Mouse (Mus musculus) heart, postnatal 36 days (tissue): ENCODE results near the gene Faxc. TPM values are rescaled to one million over a fixed set of nuclear protein-coding genes. Genes with fewer than 3 reads are reported as not detected.

Experiments used
- DNase-seq, 2 experiments: peaks; one replicate each; pipeline ENCODE4 v3.0.0; 2021 to 2022
- intact Hi-C: fragments of 180-260 bp; cut with DNase I; formaldehyde crosslinking; loops from one replicate; pipeline ENCODE4 v1.15.1; 2025
- total RNA-seq, 2 experiments: library from RNA; stranded (reverse); gene quantifications; 2 replicates each; pipeline ENCODE4 v1.2.3; 2021

Gene Faxc
- total RNA-seq, 2 experiments from 2014 or later: 0.73 to 1.00 TPM

DNA sequence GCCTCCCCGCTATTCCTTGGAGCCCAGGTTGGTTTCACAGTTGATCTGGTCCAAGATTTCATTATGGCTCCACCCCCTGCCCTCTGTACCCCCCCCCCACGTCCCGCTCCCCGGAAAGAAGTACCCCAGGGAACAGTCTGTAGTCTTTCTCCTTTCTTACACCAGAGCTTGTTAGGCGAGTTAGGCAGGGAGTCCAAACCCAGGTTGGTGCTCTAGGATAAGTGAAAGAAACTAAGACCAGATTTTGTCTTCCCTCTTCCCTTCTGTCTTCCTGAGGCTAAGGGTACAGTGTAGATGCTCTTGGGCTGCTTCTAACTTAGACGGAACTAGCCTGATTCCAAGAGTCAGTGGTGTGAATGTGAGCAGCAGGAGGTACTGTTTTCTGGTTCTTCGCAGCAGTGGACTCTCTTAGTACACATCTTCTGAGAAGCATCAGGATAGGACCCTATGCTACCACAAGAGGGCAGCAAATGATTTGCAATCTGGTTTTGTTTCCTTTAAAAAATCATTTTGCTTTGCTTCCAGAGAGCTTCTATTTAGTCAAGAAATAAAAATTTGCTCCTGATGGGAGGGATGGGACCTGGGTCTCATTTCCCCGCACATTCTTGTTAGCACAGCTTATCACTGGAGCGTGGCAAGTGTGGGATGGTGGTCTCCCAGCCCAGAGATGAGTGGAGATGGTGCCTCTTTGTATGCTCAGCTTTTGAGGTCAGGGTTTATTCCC lies 86.7 kb downstream of the Faxc start:
- DNase-seq: peak in 1 of 2 experiments; percentile 18
- intact Hi-C loops: loop anchor here (10.0 kb wide), 1 partner anchor 457 kb away; no protein-coding TSS in a partner anchor

DNA sequence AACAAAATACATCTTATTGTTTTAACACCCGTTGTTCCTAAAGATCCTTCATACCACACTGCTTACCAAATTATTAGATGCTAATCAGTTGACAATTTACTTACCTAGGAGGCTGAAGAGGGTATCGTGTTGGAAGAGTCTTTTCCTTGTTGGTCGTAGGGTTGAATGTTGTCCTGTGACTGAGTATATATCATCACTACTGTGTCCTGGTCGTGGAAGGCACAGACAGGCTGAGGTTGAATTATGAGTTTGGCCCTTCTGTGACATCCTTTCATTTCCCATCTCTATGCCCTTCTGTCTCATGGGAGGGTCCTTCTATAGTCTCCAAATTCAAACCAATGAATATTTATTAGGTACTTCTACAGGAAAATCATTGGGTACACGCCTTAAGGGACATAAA lies 87.3 kb downstream of the Faxc start:
- DNase-seq: no peak
- intact Hi-C loops: loop anchor here (10.0 kb wide), 1 partner anchor 456 kb away; no protein-coding TSS in a partner anchor

DNA sequence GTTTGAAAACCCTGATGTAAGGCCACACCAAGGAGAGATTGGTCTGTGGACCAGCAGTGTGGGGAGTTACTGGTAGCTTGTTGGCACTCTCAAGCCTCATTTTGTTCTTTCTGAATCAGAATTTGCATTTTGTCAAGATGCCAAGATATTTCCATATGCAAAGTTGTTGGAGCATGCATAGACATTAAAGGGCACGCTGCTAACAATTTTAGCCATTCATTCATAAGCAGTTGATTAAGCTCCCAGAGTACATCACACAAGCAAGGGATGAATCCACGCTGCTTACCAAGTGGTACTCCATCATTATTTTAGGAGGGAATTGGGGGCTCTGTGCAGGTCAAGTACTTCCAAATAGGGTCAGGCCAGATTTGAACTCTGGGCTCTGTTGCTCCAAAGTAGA lies 98.8 kb downstream of the Faxc start:
- DNase-seq: no peak
- intact Hi-C loops: no loop called here

Other genes with a start within 250 kb of the Faxc start
- gene Prdm13, start 245.4 kb upstream of the Faxc start, total RNA-seq: not detected
- 10 to 100 TPM; 12.5 to 12.6 TPM for gene Ccnc, start 203.6 kb upstream of the Faxc start, total RNA-seq
- gene Usp45, start 164.2 kb upstream of the Faxc start, total RNA-seq: 10 to 100 TPM; 10.1 to 14.8 TPM
- 10 to 100 TPM; 14.6 to 16.9 TPM for gene Tstd3, start 164.1 kb upstream of the Faxc start, total RNA-seq
- 10 to 100 TPM; 26.3 to 33.0 TPM for gene Pnisr, start 83.7 kb upstream of the Faxc start, total RNA-seq
- gene Coq3, start 51.7 kb upstream of the Faxc start, total RNA-seq: 10 to 100 TPM; 38.2 to 39.1 TPM